Mouse (Mus musculus) stomach, embryonic 15.5 days (tissue): ENCODE measurements around the gene Thap4. TPM values are rescaled to one million over a fixed set of nuclear protein-coding genes. Genes with fewer than 3 reads are reported as not detected.
"Not testable (repeated sequence)": the region's sequence is repeated elsewhere in the genome, so short reads cannot be mapped to it uniquely, and the experiment has no call there.

ENCODE experiments used
- ATAC-seq: fragments of 200-750 bp; cut with Nextera tagmentation; 2 replicates; pipeline ENCODE4 v1.8.0; 2017; ENCODE audit warnings: low read depth, moderate number of reproducible peaks, moderate TSS enrichment; ENCODE audit not compliant: insufficient read depth, low FRiP score
- H3K27ac ChIP-seq: fragments of 300-500 bp; sonication (generic); 2 replicates; pipeline ENCODE4 v1.5.1; 2015; ENCODE audit warnings: mild to moderate bottlenecking, inconsistent platforms
- H3K27me3 ChIP-seq: fragments of 300-500 bp; sonication (generic); replicated peaks from 2 replicates; pipeline ENCODE4 v1.6.1; 2015; ENCODE audit warnings: inconsistent platforms
- H3K36me3 ChIP-seq: fragments of 300-500 bp; sonication (generic); 2 replicates; pipeline ENCODE4 v1.6.1; 2015; ENCODE audit warnings: inconsistent platforms
- H3K4me1 ChIP-seq: fragments of 300-500 bp; sonication (generic); 2 replicates; pipeline ENCODE4 v1.6.1; 2015; ENCODE audit warnings: inconsistent platforms
- H3K4me2 ChIP-seq: fragments of 300-500 bp; sonication (generic); 2 replicates; pipeline ENCODE4 v1.6.1; 2015; ENCODE audit warnings: mild to moderate bottlenecking, inconsistent platforms
- H3K4me3 ChIP-seq: fragments of 300-500 bp; sonication (generic); replicated peaks from 2 replicates; pipeline ENCODE4 v1.5.1; 2015; ENCODE audit warnings: inconsistent platforms
- H3K9ac ChIP-seq: fragments of 300-500 bp; sonication (generic); 2 replicates; pipeline ENCODE4 v1.6.1; 2015; ENCODE audit warnings: inconsistent platforms
- H3K9me3 ChIP-seq: fragments of 300-500 bp; sonication (generic); 2 replicates; pipeline ENCODE4 v1.6.1; 2016; ENCODE audit warnings: inconsistent platforms
- WGBS: fragments of 180-500 bp; shearing (Covaris S2); methylation state at CpG from one replicate; pipeline ENCODE4 v1.1.7; 2015; 5-methylcytosine and 5-hydroxymethylcytosine counted together
- polyA plus RNA-seq: library from polyadenylated mRNA; unstranded; fragments of >200 nt; fragmentation: Nextera tagmentation; extraction: Ambion mirVana; gene quantifications from 2 replicates; pipeline ENCODE4 v1.2.1, GENCODE M21; 2015

Gene Thap4
- polyA plus RNA-seq, 1 experiment from 2014 or later, result 54.0 TPM

DNA sequence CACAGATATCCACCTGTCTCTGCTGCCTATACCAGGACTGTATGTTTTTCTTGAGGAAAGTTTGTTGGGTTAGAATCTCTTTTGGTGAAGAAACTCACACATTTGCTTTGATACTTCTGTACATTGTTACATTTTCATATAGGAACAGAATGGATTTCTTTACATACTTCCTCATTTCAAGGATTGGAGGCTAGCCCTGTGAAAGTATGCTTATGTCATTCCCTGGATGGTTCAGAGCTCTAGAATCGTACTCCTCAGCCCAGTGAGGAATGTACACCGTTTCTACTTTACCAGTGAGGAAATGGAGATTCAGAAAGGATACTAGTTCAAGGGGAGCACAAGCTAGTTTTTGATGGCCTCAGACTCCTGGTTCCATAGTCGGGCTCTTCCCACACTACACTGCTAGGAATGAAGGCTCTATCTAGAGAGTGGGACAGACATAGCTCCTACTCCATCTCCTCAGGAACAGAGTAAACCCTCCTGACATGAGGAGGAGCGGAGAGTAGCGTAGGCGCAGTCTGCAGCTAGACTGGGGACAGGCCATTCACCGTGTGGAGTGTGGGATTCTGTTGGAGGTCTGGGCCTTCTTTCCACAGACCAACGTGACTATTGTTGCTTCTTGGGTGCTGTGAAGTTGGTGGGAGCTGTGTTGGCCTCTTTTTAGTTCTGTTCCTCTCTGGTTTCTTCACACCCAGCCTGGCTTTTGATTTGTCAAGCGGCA, 10.4 kb upstream of the Thap4 start:
- Histone ChIP-seq H3K4me1 (no peaks in the 10 kb centered on the region), H3K36me3 (0 out of 2 replicates have a peak, but pooled peaks cover 6% of the 10 kb centered on the region), H3K9ac (no peak overlapping the region), H3K27me3 (no peaks in the 10 kb centered on the region), H3K27ac (no peak overlapping the region), H3K4me3 (no peak overlapping the region), H3K9me3 (no peaks in the 10 kb centered on the region), H3K4me2 (no peak overlapping the region)
- ATAC-seq, result no peak
- WGBS, result 87% methylated on average over 9 of the region's 9 CpGs

DNA sequence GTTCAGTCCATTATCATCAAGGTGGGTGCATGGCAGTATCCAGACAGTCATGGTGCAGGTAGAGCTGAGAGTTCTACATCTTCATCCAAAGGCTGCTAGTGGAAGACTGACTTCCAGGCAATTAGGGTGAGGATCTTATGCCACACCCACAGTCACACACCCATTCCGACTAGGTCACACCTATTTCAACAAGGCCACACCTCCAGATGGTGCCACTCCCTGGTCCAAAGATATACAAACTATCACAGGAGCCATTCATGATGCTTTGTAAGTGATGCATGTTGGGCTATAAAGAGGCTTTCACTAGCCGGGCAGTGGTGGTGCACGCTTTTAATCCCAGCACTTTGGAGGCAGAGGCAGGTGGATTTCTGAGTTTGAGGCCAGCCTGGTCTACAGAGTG, 8.9 kb upstream of the Thap4 start:
- not testable (repeated sequence) for H3K4me3 ChIP-seq, ATAC-seq, H3K9ac ChIP-seq, H3K9me3 ChIP-seq, H3K36me3 ChIP-seq, H3K27ac ChIP-seq, H3K4me2 ChIP-seq, H3K27me3 ChIP-seq, H3K4me1 ChIP-seq
- 82% methylated on average over 3 of the region's 3 CpGs for WGBS

DNA sequence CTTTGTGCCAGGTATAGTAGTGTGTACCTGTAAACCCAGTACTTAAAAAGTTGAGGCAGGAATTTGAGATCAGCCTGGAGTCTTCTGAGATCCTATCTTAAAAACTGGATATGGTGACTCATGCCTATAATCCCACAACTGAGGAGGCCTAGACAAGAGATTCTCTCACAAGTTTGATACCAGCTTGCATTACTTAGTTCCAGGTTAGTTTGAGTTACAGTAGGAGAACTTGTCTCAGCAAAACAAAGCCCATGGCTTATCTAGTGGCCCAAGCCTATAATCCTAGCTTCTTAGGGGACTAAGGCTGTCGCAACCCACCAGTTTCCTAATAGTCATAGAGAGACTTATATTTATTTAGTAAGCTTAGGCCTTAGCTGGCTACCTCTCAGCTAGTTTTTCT, 5.4 kb upstream of the Thap4 start:
- Histone ChIP-seq H3K4me3 (no peak overlapping the region), H3K9ac (no peak overlapping the region), H3K9me3 (no peaks in the 10 kb centered on the region), H3K4me1 (peaks cover 4% of the 10 kb centered on the region), H3K36me3 (no peaks in the 10 kb centered on the region), H3K27ac (no peak overlapping the region), H3K4me2 (no peak overlapping the region), H3K27me3 (no peaks in the 10 kb centered on the region)
- 91% methylated on average over 1 of the region's 1 CpGs for WGBS
- no peak for ATAC-seq

DNA sequence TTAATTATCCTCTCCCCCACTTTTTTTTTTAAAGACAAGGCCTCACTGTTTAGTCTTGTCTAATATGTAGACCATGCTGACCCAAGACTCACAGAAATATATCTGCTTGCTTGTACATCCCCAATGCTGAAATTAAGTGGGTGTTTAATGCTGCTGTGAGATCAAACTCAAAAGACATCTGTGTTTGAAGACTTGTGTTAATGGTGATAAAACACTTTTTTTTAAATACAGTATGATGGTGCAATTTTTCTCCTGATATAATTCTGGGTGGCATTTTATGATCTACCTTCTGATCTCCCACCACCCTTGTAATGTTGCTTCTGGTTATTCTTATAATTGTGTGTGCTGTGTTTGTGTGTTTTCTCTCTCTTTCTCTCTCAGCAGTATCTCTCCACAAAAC, 1.5 kb upstream of the Thap4 start:
- no peak overlapping the region for H3K9ac ChIP-seq
- H3K27ac ChIP-seq, result no peak overlapping the region
- ATAC-seq, result no peak
- peak overlapping the region; percentile 99; the same call in 1 of the 2 replicates for H3K4me3 ChIP-seq
- H3K4me2 ChIP-seq, result peak overlapping the region; percentile 88; the same call in 1 of the 2 replicates
- peaks cover 4% of the 10 kb centered on the region for H3K4me1 ChIP-seq
- H3K27me3 ChIP-seq, result no peaks in the 10 kb centered on the region
- no peaks in the 10 kb centered on the region for H3K36me3 ChIP-seq
- H3K9me3 ChIP-seq, result no peaks in the 10 kb centered on the region

GRCm38 (mm10) chr1:93755618-93756017, 954 bp upstream of the Thap4 start:
- H3K4me2 ChIP-seq, result peak overlapping the region; percentile 88
- no peaks in the 10 kb centered on the region for H3K36me3 ChIP-seq
- peak overlapping the region; percentile 97; the same call in 1 of the 2 replicates for H3K9ac ChIP-seq
- H3K27me3 ChIP-seq, result no peaks in the 10 kb centered on the region
- H3K4me3 ChIP-seq, result peak overlapping the region; percentile 99
- peaks cover 4% of the 10 kb centered on the region for H3K4me1 ChIP-seq
- no peaks in the 10 kb centered on the region for H3K9me3 ChIP-seq
- ATAC-seq, result no peak
- H3K27ac ChIP-seq, result no peak overlapping the region
- 19% methylated on average over 7 of the region's 7 CpGs for WGBS

DNA sequence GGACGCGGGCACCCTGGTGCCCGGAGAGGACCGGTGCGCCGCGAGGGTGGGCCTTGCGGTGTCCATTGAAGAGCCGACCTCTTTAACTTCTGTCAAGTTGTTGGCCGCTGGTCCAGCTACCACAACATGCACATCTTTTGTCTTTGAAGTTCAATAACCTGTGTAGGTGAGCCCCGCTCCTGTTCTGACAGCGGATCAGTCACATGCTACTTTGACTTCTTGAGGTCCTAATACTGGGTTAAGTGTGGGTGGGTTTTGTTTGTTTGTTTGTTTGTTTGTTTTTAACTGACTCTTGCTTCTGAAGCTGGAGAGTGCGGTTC, 587 bp upstream of the Thap4 start:
- ATAC-seq, result peak; percentile 0; the same call in 1 of the 2 replicates
- WGBS, result under 1% methylated on average over 13 of the region's 13 CpGs
- H3K4me1 ChIP-seq, result peaks cover 4% of the 10 kb centered on the region

DNA sequence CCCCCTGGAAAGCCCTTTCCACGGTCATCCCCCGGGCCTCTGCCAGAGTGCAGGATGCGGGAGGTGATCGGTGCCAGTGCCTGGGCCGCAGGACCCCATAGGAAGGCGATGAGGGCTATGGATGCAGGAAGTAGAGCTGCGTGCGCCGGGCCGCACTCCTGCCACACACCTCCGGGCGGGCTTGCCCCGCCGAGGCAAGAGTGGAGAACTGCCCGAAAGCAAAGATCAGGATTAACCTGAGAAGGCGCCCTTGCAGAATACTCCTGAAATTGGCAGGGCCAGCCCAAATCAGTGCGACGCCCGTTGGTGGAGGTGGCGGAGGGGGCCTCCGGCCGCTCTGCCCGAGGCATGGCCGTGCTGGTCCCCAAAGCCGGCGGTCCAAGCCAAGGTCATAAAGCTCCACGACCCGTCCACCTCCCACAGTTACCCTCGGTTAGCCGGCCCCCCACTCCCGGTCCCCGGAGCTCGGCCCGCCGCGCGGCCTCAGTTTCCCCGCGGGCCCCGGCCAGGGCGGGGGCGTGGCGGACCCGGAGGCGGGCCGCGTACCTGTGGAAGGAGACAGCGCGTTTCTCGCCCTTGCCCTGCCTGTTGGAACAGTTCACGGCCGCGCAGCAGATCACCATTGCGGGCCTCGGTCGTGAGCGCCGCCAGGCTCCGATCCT, 622 bp downstream of the Thap4 start:
- peaks cover 4% of the 10 kb centered on the region for H3K4me1 ChIP-seq
- H3K27ac ChIP-seq, result peak overlapping the region; percentile 87
- peaks cover 15% of the 10 kb centered on the region for H3K36me3 ChIP-seq
- no peaks in the 10 kb centered on the region for H3K27me3 ChIP-seq
- WGBS, result under 1% methylated on average over 59 of the region's 59 CpGs
- peak overlapping the region; percentile 99 for H3K4me3 ChIP-seq
- H3K9ac ChIP-seq, result peak overlapping the region; percentile 97
- H3K9me3 ChIP-seq, result no peaks in the 10 kb centered on the region
- H3K4me2 ChIP-seq, result peak overlapping the region; percentile 88
- ATAC-seq, result peak; percentile 63

More for the DNA sequence above, 587 bp upstream of the Thap4 start:
- Histone ChIP-seq H3K4me2 (peak overlapping the region; percentile 88), H3K9ac (peak overlapping the region; percentile 97), H3K27ac (peak overlapping the region; percentile 87), H3K27me3 (no peaks in the 10 kb centered on the region), H3K36me3 (peaks cover 2% of the 10 kb centered on the region), H3K9me3 (no peaks in the 10 kb centered on the region), H3K4me3 (peak overlapping the region; percentile 99)

DNA sequence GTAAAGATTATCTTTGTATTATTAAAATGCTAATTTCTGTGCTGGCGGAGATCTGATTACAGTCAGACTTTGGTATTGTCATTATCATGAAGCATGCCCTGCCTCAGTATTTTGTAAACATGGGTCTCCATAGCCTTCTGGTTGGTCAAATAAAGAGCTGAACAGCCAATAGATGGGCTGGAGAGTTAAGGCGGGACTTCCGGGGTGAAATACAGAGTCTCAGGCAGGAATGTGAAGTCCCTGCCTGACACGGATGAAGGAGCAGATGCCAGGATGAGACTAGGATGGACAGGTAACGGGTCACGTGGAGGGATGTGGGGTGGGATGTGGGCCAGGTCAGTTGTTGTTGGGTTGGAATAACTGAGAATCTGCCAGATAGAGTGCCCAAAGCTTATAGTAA, 3.4 kb downstream of the Thap4 start, which contains the start of gene Atg4b:
Gene Atg4b, plus strand, starts transcription at position 211 of the 400 bp plus-strand sequence.
- Histone ChIP-seq H3K27ac (no peak within 1 kb of the TSS), H3K9me3 (no peaks in the 10 kb centered on the region), H3K27me3 (no peaks in the 10 kb centered on the region), H3K4me3 (no peak within 1 kb of the TSS), H3K4me1 (peaks cover 4% of the 10 kb centered on the region), H3K9ac (no peak within 1 kb of the TSS), H3K4me2 (no peak within 1 kb of the TSS), H3K36me3 (peaks cover 15% of the 10 kb centered on the region)
- no peak for ATAC-seq
- 88% methylated on average over 6 of the region's 6 CpGs for WGBS

DNA sequence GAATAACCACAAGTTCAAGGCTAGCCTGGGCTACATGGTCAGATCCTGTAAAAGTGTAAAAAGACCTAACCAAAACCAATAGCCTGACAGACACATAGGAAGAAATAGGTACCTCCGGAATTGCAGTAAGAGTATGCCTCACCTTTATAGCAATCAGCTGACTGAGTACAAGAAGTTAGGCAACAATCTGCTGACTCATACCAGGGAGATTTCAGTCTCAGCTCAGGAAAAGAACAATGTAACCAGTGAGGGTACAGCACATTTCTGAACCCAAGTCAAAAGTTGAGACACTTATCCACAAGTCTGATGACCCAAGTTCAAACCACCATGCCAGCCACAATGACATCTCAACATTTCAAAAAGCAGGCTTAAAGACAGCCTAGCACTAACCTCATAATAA, 6.1 kb downstream of the Thap4 start:
- no peaks in the 10 kb centered on the region; the same call in 1 of the 2 replicates for H3K4me1 ChIP-seq
- no peaks in the 10 kb centered on the region for H3K27me3 ChIP-seq
- no peak for ATAC-seq
- H3K36me3 ChIP-seq, result peaks cover 15% of the 10 kb centered on the region
- no peak overlapping the region for H3K4me2 ChIP-seq
- no peak overlapping the region for H3K4me3 ChIP-seq
- H3K27ac ChIP-seq, result no peak overlapping the region
- no peaks in the 10 kb centered on the region for H3K9me3 ChIP-seq
- 88% methylated on average over 1 of the region's 1 CpGs for WGBS
- no peak overlapping the region for H3K9ac ChIP-seq

DNA sequence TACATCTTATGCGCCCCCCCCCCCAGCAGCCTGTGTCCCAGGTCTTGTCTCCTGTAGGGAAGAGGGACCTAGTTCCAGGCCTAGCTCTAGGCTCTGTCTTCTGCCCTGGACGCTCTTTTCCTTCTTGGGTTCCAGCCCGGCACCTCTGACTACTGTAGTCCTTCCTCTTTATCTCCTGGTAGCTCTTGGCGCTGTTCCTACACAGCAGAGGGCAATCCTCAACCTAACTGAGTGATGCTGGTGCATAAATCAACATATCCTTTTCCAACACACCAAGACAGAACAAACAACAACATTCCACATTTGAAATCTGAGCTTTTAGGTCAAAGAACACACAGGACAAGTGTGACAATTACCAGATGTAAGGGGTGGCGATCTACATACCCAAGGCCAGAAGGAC, 8.5 kb downstream of the Thap4 start:
- no peak for ATAC-seq
- WGBS, result 85% methylated on average over 5 of the region's 5 CpGs
- H3K27me3 ChIP-seq, result no peaks in the 10 kb centered on the region
- no peak overlapping the region for H3K27ac ChIP-seq
- no peaks in the 10 kb centered on the region for H3K9me3 ChIP-seq
- no peak overlapping the region for H3K4me3 ChIP-seq
- H3K9ac ChIP-seq, result no peak overlapping the region
- H3K36me3 ChIP-seq, result peaks cover 15% of the 10 kb centered on the region
- no peaks in the 10 kb centered on the region for H3K4me1 ChIP-seq
- no peak overlapping the region for H3K4me2 ChIP-seq

DNA sequence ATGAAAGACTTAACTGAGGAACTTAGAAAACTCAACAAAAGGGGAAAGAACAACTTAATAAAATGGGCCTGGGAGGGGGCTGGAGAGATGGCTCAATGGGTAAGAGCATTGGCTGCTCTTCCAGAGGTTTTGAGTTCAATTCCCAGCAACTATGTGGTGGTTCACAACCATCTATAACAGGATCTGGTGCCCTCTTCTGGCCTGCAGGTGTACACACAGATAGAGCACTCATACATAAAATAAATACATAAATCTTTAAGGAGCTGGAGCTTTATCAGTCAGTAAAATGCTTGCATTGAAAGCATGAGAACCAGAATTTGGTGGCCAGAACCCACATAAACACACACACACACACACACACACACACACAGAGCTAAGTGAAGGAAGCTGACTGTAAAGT, 11.8 kb downstream of the Thap4 start:
- Histone ChIP-seq H3K36me3 (no peaks in the 10 kb centered on the region), H3K4me2 (no peak overlapping the region), H3K9me3 (no peaks in the 10 kb centered on the region), H3K4me1 (no peaks in the 10 kb centered on the region), H3K27ac (no peak overlapping the region), H3K9ac (no peak overlapping the region), H3K27me3 (no peaks in the 10 kb centered on the region), H3K4me3 (no peak overlapping the region)
- no peak for ATAC-seq

DNA sequence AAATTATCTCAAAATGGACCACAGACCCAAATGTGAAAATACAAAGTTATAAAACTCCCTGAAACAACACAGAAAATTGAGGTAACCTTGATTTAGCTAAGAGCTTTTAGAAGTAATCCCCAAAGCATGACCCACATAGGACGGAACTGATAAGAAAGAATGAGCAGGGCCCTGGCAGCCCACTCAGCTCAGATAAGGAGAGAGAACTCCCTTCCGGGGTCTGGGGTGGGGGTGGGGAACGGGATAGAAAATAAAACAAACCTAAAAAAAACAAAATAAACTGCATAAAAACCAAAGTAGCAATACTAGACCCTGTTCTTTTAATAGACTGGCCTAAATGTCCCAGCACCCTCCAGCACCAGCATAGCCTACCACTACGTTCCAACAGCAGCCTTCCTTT, 12.7 kb downstream of the Thap4 start:
- no peaks in the 10 kb centered on the region for H3K4me1 ChIP-seq
- H3K27me3 ChIP-seq, result no peaks in the 10 kb centered on the region
- H3K4me3 ChIP-seq, result no peak overlapping the region
- H3K9me3 ChIP-seq, result no peaks in the 10 kb centered on the region
- no peak overlapping the region for H3K27ac ChIP-seq
- H3K4me2 ChIP-seq, result no peak overlapping the region
- no peak for ATAC-seq
- no peaks in the 10 kb centered on the region for H3K36me3 ChIP-seq
- H3K9ac ChIP-seq, result no peak overlapping the region
- WGBS, result 61% methylated on average over 4 of the region's 4 CpGs
